Mouse (Mus musculus): ENCODE measurements at regions not wholly inside any gene's neighbourhood (a gene's known extent, or its start where the extent isn't known, plus 50 kb on each side); places are given as distances from the start of the nearest gene placed in this dataset.

DNA sequence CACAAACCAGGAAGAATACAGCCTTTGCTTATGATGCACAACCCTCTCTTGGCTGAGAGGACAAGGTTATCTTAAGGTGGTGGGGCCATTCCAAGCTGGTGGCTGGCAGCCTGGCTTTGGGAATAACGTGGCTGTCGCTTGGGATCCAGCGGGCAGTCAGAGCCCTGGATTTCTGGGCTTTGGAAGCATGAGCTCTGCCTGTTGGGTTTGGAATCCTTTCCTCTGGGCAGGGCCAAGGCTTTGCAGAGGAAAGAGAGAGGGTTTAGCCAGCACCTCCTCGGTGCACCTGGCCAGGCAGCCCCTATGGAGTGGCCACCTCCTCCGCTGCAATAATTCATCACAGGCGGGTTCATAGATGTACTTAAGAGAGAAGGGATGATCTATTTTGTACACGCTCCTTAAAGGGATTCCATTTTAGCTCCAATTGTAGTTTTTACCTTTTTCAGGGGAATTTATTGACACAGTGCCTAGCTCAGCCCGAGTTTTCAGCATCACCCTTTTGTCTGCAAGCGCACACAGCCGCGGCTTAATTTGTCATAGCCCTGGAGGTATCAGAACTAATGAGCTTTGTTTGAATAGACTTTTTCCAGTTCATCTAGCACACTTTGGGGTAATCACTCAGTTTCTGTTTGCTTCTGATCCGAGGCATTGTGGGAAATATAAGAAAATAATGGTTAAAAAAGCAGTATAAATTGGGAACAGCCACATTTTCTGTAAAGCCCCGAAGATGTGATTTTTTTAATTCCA lies 135.5 kb upstream of the Zfp507 start:
- ATAC-seq (replicated peaks in 1 of 2; ENCODE audit: insufficient read depth in 1 of 2, low FRiP score in 2 of 2, low TSS enrichment in 1 of 2, low read depth in 1 of 2, poor library complexity in 2 of 2, severe bottlenecking in 2 of 2), result no peak

DNA sequence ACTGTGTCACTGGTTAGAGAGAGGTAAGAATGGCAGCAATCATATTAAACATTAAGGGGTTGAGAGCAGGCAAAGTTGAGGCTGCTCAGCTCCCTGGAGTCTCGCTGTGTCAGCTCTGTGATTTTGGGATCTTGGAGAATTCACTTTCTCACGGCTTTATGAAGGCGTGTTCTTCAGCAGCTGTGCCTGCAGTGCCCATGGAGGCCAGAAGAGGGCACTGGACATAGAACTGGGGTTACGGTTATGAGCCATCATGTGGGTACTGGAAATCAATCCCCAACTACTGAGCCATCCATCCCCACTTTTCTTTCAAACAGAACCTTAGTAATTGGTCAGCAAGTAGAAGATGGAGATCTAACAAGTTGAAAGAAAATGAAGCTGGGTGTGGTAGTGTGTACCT lies 123.9 kb upstream of the Zfp507 start:
- ATAC-seq (replicated peaks in 1 of 2; ENCODE audit: insufficient read depth in 1 of 2, low FRiP score in 2 of 2, low TSS enrichment in 1 of 2, low read depth in 1 of 2, poor library complexity in 2 of 2, severe bottlenecking in 2 of 2), result no peak

- no peak for ATAC-seq (replicated peaks in 1 of 2; ENCODE audit: insufficient read depth in 1 of 2, low FRiP score in 2 of 2, low TSS enrichment in 1 of 2, low read depth in 1 of 2, poor library complexity in 2 of 2, severe bottlenecking in 2 of 2)
These were observed 119.8 kb upstream of the Zfp507 start for GRCm38 (mm10) chr7:35922582-35922981.

DNA sequence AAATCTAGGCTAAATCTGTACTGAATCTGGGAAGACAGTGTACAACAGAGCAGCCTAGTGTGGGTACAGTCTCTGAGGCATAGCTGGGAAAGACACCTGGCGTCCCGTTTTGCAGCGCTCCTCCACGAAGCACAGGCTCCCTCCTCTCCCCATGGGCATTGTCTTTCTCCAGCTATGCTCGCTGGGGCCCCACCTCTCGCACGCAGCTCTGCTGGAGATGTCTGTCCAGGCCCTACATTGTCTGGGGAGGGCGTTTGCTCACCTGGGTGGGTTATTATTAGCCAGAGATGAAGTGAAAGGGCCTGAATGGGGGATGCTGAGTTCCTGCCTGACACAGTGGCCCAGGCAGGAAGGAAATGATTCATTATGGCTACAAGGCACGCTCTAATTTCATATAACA lies 118.1 kb upstream of the Zfp507 start:
- ATAC-seq (replicated peaks in 1 of 2; ENCODE audit: insufficient read depth in 1 of 2, low FRiP score in 2 of 2, low TSS enrichment in 1 of 2, low read depth in 1 of 2, poor library complexity in 2 of 2, severe bottlenecking in 2 of 2), result no peak

- peak; percentile 75 to 87 for ATAC-seq (replicated peaks in 1 of 2; ENCODE audit: insufficient read depth in 1 of 2, low FRiP score in 2 of 2, low TSS enrichment in 1 of 2, low read depth in 1 of 2, poor library complexity in 2 of 2, severe bottlenecking in 2 of 2)
These were observed 117.4 kb upstream of the Zfp507 start for GRCm38 (mm10) chr7:35920194-35920609.

DNA sequence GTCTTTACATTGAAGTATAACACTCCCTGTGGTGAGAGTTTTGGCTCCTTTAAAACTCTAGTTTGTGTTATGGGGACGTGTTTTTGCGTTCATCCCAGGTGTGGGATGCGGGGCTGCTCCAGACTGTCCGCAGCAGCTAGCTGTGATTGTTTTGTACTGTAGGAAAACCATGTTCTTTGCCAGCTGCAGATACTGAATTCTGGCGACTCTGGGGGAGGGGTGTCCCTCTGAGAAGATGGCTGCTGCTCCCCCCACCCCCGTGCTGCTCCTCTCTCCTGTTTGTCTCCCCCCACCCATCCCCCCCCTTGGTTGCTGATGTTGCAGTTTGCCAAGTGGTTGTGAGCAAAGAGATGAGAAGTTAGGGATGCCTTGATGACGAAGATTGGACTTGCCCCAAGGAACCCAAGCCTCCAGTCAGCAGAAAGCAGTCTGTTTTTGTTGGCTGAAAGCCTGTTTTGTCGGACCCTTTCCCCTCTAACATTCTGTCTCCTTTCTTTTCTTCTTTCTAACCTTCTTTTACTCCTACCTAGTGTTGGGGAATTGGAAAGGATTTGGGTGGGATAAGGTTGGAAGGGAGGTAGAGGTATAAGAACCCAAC lies 107.4 kb upstream of the Zfp507 start:
- no peak for ATAC-seq (replicated peaks in 1 of 2; ENCODE audit: insufficient read depth in 1 of 2, low FRiP score in 2 of 2, low TSS enrichment in 1 of 2, low read depth in 1 of 2, poor library complexity in 2 of 2, severe bottlenecking in 2 of 2)

- ATAC-seq (replicated peaks in 1 of 2; ENCODE audit: insufficient read depth in 1 of 2, low FRiP score in 2 of 2, low TSS enrichment in 1 of 2, low read depth in 1 of 2, poor library complexity in 2 of 2, severe bottlenecking in 2 of 2), result peak; percentile 87 to 92
These were observed 99.2 kb upstream of the Zfp507 start for GRCm38 (mm10) chr7:35901942-35902381.

DNA sequence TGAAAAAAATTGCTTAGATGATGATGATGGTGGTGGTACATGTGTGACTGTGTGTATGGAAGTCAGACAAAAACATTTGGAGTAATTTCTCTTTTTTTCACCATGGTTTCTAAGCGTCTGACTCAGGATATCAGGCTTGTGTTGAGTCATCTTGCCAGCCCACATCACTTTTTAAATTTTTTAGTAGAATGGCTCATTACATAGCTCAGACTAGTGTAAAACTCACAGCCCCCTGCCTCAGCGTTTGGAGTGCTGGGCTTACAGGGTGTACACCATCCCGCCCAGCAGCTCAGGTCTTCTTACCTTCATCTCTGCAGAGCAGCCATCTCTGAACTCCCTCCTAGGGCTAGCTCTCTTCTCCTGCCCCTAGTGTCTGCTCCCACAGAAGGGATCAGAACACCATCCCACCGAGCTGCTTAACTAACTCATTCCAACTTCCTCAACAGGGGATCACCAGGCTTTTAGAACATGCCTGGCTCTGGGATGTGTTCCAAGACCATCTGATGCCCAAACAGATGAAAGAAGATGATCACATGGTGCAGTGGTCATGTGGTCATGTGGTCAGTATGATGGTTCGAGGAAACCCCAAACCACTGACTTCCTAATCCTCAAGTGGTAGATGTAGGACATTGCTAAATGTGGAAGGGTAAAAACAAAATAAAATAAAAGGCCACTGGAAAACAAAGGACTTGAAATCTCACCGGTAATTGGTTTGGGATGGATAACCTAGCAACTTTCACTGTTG lies 96.1 kb upstream of the Zfp507 start:
- ATAC-seq (replicated peaks in 1 of 2; ENCODE audit: insufficient read depth in 1 of 2, low FRiP score in 2 of 2, low TSS enrichment in 1 of 2, low read depth in 1 of 2, poor library complexity in 2 of 2, severe bottlenecking in 2 of 2), result no peak

- ATAC-seq (replicated peaks in 1 of 2; ENCODE audit: insufficient read depth in 1 of 2, low FRiP score in 2 of 2, low TSS enrichment in 1 of 2, low read depth in 1 of 2, poor library complexity in 2 of 2, severe bottlenecking in 2 of 2), result no peak
These were observed 90.5 kb upstream of the Zfp507 start for GRCm38 (mm10) chr7:35893292-35893691.

DNA sequence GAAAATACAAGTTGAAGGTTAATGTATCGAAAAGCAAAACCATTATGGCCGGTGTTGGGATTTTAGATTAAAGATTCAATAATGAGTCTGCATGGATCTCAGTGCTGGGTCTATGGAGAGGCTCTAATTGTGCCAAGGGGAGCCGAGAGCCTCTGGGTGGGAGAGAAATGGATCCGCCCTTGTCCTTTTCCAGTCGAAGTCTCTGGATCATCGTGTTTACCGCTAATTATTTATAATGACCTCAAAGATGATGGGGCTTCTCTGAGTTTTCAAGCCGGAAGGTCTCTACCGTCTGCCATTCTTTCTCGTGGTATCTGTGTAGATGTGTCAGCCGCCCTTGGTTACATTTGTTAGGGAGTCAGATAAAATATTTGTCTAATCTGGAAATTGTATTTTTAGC lies 83.2 kb upstream of the Zfp507 start:
- no peak for ATAC-seq (replicated peaks in 1 of 2; ENCODE audit: insufficient read depth in 1 of 2, low FRiP score in 2 of 2, low TSS enrichment in 1 of 2, low read depth in 1 of 2, poor library complexity in 2 of 2, severe bottlenecking in 2 of 2)

DNA sequence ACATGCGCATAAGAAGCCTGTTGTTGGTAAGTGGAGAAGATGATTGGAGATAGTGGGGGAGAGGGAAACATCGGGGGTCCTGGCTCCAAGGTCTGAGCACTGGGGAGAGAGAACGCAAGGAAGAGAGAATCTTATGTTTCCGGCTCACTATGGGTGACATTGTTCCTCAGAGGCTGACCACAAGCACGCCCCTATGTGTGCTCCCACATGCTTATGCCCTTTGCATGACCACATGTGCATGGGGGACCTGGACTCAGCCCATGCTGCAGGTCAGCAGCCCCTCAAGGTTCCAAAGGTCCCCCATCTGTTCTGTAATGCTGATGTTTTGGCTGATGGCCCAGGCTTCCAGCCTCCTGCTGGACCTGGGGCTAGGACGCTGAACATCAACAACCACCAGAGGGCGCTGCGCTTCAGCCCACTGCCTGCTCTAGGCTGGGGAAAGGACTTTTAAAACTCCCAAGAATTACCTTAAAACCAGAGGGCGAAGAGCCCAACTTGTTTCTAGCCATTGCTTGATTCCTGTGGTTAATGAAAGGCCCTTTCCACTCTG lies 77.0 kb upstream of the Zfp507 start:
- ATAC-seq (replicated peaks in 1 of 2; ENCODE audit: insufficient read depth in 1 of 2, low FRiP score in 2 of 2, low TSS enrichment in 1 of 2, low read depth in 1 of 2, poor library complexity in 2 of 2, severe bottlenecking in 2 of 2), result peak; percentile 51 to 69; a peak in 2 of 4 replicates

DNA sequence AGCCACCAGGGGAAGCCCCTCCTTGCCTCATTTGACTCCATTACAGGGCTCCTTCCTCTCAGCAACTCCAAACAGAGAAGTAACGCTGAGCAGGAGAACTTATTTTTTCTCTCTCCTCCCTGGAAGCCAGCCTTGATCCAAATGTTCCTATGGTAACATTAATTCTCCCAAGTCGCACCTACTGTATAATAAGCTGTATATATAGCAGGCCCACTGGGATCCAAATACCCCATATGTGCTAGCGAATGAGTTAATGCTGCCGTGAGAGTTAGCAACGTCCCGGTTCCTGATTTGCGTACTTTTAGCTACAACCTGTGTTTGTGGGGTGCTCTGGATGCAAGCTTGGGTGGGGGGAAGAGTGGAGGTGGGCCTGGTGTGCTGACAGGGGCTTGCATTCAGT lies 75.4 kb upstream of the Zfp507 start:
- ATAC-seq (replicated peaks in 1 of 2; ENCODE audit: insufficient read depth in 1 of 2, low FRiP score in 2 of 2, low TSS enrichment in 1 of 2, low read depth in 1 of 2, poor library complexity in 2 of 2, severe bottlenecking in 2 of 2), result no peak

DNA sequence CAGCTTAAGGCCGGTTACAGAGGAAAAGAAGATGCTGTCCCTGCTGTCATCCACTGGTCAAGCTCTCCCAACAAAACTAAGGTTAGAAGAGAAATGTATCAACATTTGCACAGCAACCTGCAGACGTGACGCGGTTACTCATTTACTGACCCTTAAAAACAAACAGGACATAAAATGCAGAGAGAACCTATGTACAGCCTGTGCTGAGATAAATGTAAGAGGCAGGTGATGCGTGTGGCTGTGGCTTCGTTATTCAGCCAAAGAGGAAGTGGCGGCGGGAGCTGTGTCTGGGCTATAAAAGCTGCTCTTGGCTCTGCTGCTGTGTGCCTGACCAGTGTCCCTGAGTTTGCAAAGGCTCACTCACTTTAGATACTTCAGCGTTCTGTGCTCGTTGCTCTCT lies 58.2 kb upstream of the Zfp507 start:
- ATAC-seq (replicated peaks in 1 of 2; ENCODE audit: insufficient read depth in 1 of 2, low FRiP score in 2 of 2, low TSS enrichment in 1 of 2, low read depth in 1 of 2, poor library complexity in 2 of 2, severe bottlenecking in 2 of 2), result peak; percentile 36 to 53; a peak in 1 of 4 replicates

DNA sequence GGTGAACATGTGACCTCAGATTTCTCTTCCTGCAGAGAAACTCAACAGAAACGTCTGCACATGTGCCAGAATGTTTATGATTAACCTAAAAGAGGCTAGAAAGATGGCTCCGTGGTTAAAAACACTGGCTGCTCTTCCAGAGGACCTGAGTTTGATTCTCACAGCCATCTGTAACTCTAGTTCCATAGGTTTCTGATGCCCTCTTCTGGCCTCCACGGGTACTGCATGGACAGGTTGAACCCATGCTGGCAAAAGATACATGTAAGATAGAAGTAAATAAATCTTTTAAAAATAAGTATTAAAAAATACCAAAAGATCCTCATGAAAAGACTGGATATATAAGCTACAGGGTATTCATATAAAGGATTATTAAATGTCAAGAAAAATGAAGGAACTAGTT lies 56.8 kb upstream of the Zfp507 start:
- ATAC-seq (replicated peaks in 1 of 2; ENCODE audit: insufficient read depth in 1 of 2, low FRiP score in 2 of 2, low TSS enrichment in 1 of 2, low read depth in 1 of 2, poor library complexity in 2 of 2, severe bottlenecking in 2 of 2), result no peak

- no peak for ATAC-seq (replicated peaks in 1 of 2; ENCODE audit: insufficient read depth in 1 of 2, low FRiP score in 2 of 2, low TSS enrichment in 1 of 2, low read depth in 1 of 2, poor library complexity in 2 of 2, severe bottlenecking in 2 of 2)
These were observed 54.9 kb upstream of the Zfp507 start for GRCm38 (mm10) chr7:35857693-35858092.

Data from hematopoietic stem cell, adult 5-6 weeks (primary cell).